Mouse (Mus musculus) c-Kit-positive CD71-positive TER-119-negative erythroid progenitor cells, embryonic 14.5 days (primary cell): Measurements from ENCODE around the gene Glyctk.
"Not testable (repeated sequence)": the region's sequence is repeated elsewhere in the genome, so short reads cannot be mapped to it uniquely, and the experiment has no call there.

Experiments
- DNase-seq: peaks from one replicate; pipeline ENCODE4 v3.0.0-alpha.2; 2013; ENCODE audit warnings: low read depth

Gene Glyctk

GRCm38 (mm10) chr9:106176769-106177168, 18.8 kb upstream of the Glyctk start:
- DNase-seq = no peak

- no peak for DNase-seq
Measured at GRCm38 (mm10) chr9:106175552-106176200, 17.7 kb upstream of the Glyctk start.

DNA sequence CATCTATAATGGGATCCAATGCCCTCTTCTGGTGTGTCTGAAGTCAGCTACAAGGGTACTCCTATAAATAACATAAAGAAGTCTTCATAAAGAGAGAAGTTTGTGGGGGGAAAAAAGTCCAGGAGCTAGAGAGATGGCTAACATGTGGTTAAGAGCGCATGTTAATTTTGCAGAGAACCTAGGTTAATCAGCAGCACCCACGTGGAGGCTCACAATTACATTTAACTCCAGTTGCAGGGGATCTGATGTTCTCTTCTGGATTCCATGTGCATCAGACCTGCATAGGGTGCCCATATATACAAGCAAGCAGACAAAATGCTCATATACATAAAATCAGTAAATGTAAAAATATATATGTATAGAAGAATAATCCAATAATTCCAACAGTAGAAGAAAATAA, 15.4 kb upstream of the Glyctk start:
- DNase-seq = no peak

- DNase-seq = no peak
Measured at GRCm38 (mm10) chr9:106172527-106172926, 14.6 kb upstream of the Glyctk start.

GRCm38 (mm10) chr9:106171346-106172158, 13.6 kb upstream of the Glyctk start:
- DNase-seq = no peak

- DNase-seq = peak; percentile 84
Measured at GRCm38 (mm10) chr9:106170556-106171345, 12.8 kb upstream of the Glyctk start, which contains the start of gene Wdr82. Gene Wdr82 (plus strand): TSS chr9:106170928.

GRCm38 (mm10) chr9:106169917-106170316, 12.0 kb upstream of the Glyctk start:
- no peak for DNase-seq

DNA sequence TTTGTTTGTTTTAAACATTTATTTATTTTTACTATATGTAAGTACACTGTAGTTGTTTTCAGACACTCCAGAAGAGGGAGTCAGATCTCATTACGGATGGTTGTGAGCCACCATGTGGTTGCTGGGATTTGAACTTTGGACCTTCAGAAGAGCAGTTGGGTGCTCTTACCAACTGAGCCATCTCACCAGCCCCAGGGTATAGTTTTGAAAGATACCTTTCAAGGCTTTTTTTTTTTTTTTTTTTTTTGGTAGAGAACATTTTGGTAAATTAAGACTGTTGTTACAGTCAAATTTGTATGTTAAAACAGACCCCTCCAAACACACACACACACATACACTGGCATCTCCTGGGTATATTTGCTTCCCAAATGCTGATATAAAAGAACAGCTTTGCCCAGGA, 11.1 kb upstream of the Glyctk start:
- DNase-seq = not testable (repeated sequence)

- DNase-seq = no peak
Measured at GRCm38 (mm10) chr9:106167703-106168102, 9.8 kb upstream of the Glyctk start.

GRCm38 (mm10) chr9:106167241-106167640, 9.3 kb upstream of the Glyctk start:
- DNase-seq = no peak

- DNase-seq = no peak
Measured at GRCm38 (mm10) chr9:106166709-106167108, 8.8 kb upstream of the Glyctk start.

DNA sequence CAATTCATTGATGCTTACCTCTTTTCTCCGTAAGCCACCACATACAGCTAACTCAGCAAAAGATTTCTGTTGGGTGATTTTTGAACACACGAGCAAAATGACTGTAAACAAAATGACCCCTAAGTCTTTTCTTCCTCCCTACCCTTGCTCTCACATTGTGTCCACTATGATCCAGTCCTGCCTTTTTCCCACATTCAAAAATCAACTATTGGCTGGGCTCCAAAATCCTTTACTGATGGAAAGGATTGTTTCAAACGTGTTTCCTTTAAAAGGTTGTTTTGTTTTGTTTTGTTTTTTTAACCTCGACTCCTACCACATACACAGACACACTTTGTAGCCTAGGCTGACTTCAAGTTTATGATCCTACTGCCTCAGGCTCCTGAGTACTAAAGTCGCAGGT, 2.5 kb upstream of the Glyctk start:
- no peak for DNase-seq

GRCm38 (mm10) chr9:106159784-106160301, 1.9 kb upstream of the Glyctk start:
- peak; percentile 67 for DNase-seq

- no peak for DNase-seq
Measured at GRCm38 (mm10) chr9:106159237-106159636, 1.3 kb upstream of the Glyctk start.

GRCm38 (mm10) chr9:106157623-106157925, 364 bp downstream of the Glyctk start:
- DNase-seq = no peak

GRCm38 (mm10) chr9:106156921-106157622, 866 bp downstream of the Glyctk start:
- no peak for DNase-seq

- peak; percentile 68 for DNase-seq
Measured at GRCm38 (mm10) chr9:106156419-106156818, 1.5 kb downstream of the Glyctk start.

GRCm38 (mm10) chr9:106154106-106154505, 3.8 kb downstream of the Glyctk start:
- no peak for DNase-seq

- no peak for DNase-seq
Measured at GRCm38 (mm10) chr9:106149399-106149754, 8.6 kb downstream of the Glyctk start.

- DNase-seq = no peak
Measured at GRCm38 (mm10) chr9:106148541-106149398, 9.2 kb downstream of the Glyctk start.

GRCm38 (mm10) chr9:106147851-106148431, 10.0 kb downstream of the Glyctk start:
- no peak for DNase-seq
